Mouse (Mus musculus): ENCODE measurements around the gene Chpf2.

DNA sequence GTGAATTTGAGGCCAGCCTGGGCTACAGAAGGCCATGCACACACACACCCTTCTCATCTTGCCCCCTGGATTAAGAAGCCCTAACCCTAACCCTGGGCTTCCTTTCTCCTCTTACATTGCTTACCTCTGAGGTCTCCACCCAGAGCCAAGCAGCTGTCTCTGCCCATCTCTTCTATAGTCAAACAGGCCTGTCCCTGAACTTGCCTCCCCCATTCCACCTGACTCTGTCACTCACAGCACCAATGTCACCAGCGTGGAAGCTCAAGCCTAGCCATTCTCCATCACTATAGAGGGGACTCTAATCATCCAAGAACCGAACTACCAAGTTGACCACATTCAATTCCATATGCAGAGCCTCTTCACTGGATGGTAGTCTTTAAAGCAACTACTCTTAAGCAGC lies 13.7 kb downstream of the Chpf2 start:
- TF ChIP-seq CTCF (IDR thresholded peaks at IDR 0.05; ENCODE audit: control insufficient read depth, insufficient read depth, low read length) = no peak
- no peak for TF ChIP-seq POLR2A (IDR thresholded peaks at IDR 0.05; ENCODE audit: borderline replicate concordance, control insufficient read depth, low read depth, low read length)

Data from bone marrow, adult 2 months (tissue).